Mouse (Mus musculus) erythroblast, embryonic 14.5 days (primary cell): ENCODE results near the gene Alox12e.

Experiments
- GATA1 ChIP-seq: IDR thresholded peaks from 2 replicates; pipeline ENCODE4 v1.6.1; 2012; ENCODE audit warnings: low read length, inconsistent platforms, mixed read lengths
- TAL1 ChIP-seq: IDR thresholded peaks from 3 replicates; pipeline ENCODE4 v1.6.1; 2012; ENCODE audit warnings: low read length, inconsistent platforms, mixed read lengths

DNA sequence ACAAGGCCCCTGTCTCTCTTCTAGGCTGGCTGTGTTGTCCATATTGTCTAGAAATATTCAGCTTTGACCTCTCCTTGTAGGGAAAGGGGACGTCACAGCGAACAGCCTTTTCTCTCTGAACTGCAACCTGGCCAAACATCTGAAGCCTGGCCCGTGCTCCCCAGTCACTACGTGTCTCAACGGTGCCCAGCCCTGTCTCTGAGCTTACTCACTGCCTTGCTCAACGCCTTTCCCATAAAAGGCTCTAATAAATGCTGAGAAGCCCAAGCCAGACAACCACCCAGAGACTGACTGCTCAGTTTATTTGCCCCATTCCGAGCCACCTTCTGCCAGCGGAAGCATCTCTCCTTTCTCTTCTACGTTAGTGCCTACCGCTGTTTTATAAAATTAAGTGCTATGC lies 34.3 kb downstream of the Alox12e start:
- no peak for TF ChIP-seq GATA1
- TF ChIP-seq TAL1 = no peak
